Mouse (Mus musculus): ENCODE results near the gene Gm37240. TPM values are rescaled to one million over a fixed set of nuclear protein-coding genes. Genes with fewer than 3 reads are reported as not detected.

The Gm37240 gene
- polyA plus RNA-seq, 1 experiment = not detected

DNA sequence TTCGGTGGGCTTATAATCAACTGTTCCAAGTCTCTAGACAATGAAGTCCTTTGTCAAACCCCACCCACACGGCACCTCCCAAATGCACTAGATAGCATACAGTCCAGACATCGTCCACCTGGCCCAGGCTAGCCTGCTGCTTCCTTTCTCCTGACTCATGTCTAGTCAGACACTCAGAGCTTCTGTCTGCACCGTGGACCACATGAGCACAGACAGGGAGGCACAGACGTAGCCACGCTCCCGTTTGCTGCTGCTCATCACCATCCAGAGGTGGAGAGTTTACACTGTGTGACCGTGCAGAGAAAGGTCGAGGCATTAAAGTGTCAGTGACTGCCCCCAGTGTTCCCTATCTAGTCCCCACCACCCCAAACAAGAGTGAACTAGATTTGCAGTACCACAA, 1191.9 kb downstream of the Gm37240 start:
- H3K4me3 ChIP-seq (ENCODE audit: insufficient read depth, low read length) = no peak overlapping the region
- no peak for TF ChIP-seq CTCF (IDR thresholded peaks at IDR 0.05; ENCODE audit: low read depth, low read length)
- no peak for TF ChIP-seq POLR2A (IDR thresholded peaks at IDR 0.05; ENCODE audit: borderline replicate concordance, low read depth, low read length)
- no peak overlapping the region for H3K27ac ChIP-seq (ENCODE audit: insufficient read depth, low read depth, low read length)
- peaks cover 2% of the 10 kb centered on the region; the same call in 1 of the 2 replicates for H3K4me1 ChIP-seq (ENCODE audit: control insufficient read depth, insufficient read depth, low read length)

- no peak overlapping the region for H3K27ac ChIP-seq (ENCODE audit: insufficient read depth, low read depth, low read length)
- TF ChIP-seq CTCF (IDR thresholded peaks at IDR 0.05; ENCODE audit: low read depth, low read length) (no peak), POLR2A (IDR thresholded peaks at IDR 0.05; ENCODE audit: borderline replicate concordance, low read depth, low read length) (no peak)
- no peak overlapping the region for H3K4me3 ChIP-seq (ENCODE audit: insufficient read depth, low read length)
- peaks cover 14% of the 10 kb centered on the region for H3K4me1 ChIP-seq (ENCODE audit: control insufficient read depth, insufficient read depth, low read length)
These were observed 1193.4 kb downstream of the Gm37240 start for GRCm38 (mm10) chr3:84693886-84694285.

DNA sequence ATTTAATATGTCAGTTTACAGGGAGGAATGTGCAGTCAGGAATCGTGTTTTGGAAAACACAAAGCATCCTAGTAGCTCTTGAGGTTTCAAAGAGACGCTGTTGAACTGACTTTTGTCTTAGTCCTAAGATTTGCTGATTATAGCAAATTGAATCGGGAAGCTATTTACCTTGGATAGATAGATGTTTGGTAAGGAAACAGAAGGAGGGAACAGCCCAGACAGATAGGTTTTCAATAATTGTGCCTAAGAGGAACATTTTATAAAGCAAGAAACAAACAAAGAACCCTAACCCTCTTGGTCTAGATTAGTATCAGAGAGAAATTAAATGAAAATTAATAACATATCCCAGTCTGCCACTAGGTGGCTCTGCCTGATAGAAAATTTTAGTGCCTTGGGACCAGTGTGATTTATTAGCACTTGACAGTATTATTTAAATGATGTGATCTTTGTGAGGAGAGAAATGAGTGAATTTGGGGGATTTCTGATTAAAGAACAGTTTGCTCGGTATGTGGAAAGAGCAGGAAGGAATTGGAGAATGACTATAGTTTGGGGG, 1194.6 kb downstream of the Gm37240 start:
- H3K4me3 ChIP-seq (ENCODE audit: insufficient read depth, low read length) = no peak overlapping the region
- peaks cover 19% of the 10 kb centered on the region for H3K4me1 ChIP-seq (ENCODE audit: control insufficient read depth, insufficient read depth, low read length)
- no peak overlapping the region for H3K27ac ChIP-seq (ENCODE audit: insufficient read depth, low read depth, low read length)
- no peak for TF ChIP-seq POLR2A (IDR thresholded peaks at IDR 0.05; ENCODE audit: borderline replicate concordance, low read depth, low read length)
- no peak for TF ChIP-seq CTCF (IDR thresholded peaks at IDR 0.05; ENCODE audit: low read depth, low read length)

DNA sequence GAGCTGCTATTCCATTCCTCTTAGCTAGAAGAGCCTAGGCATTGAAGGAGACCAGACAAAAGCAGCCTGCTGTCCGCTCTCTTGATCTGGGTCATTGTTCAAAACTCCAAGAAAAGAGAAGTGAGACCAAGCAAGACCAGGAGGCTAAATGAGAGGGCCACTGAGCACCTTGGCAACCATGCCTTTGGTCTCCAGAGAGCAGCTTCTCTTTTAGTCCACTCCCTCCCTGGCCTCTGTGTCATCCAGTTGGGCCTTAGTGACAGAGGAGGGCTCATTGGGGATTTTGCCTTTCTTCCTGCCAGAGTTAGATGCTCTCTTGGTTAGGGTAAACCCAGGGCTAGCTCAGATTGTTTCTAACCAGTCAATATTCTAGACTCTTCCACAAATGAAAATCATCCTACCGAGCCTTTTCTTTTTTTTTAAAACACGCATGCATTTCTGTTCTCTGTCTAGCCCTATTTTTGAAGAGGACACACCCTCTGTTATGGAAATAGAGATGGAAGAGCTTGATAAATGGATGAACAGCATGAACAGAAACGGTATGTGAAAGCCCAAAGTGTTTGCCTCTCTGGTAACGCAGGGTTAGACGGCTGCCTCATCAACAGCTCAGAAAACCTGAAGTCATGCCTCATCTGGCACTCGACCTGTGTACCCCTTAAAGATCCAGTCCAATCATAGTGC, 1197.1 kb downstream of the Gm37240 start:
- TF ChIP-seq CTCF (IDR thresholded peaks at IDR 0.05; ENCODE audit: low read depth, low read length) (no peak), POLR2A (IDR thresholded peaks at IDR 0.05; ENCODE audit: borderline replicate concordance, low read depth, low read length) (no peak)
- Histone ChIP-seq H3K4me1 (ENCODE audit: control insufficient read depth, insufficient read depth, low read length) (peaks cover 42% of the 10 kb centered on the region), H3K27ac (ENCODE audit: insufficient read depth, low read depth, low read length) (no peak overlapping the region), H3K4me3 (ENCODE audit: insufficient read depth, low read length) (no peak overlapping the region)

DNA sequence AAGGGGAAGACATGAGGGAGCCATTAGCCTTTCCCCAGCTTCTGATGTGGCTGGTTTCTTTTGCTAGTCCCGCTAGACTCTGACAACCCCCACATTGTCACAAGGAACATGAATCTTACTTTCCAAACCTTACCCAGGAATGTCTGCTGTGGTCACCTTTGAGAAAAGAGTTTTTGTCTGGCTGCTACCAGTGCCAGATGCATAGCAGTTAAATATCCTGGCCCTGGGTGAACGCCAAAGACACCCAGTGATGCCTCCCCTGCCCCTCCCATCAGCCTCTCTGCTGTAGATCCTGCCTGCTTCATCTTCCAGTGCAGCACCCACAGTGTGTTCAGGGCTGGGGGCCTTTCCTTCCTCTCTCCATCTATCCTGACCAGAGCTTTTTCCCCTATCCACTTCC, 1197.7 kb downstream of the Gm37240 start:
- no peak overlapping the region for H3K4me3 ChIP-seq (ENCODE audit: insufficient read depth, low read length)
- H3K4me1 ChIP-seq (ENCODE audit: control insufficient read depth, insufficient read depth, low read length) = peaks cover 43% of the 10 kb centered on the region
- H3K27ac ChIP-seq (ENCODE audit: insufficient read depth, low read depth, low read length) = no peak overlapping the region
- TF ChIP-seq CTCF (IDR thresholded peaks at IDR 0.05; ENCODE audit: low read depth, low read length) (no peak), POLR2A (IDR thresholded peaks at IDR 0.05; ENCODE audit: borderline replicate concordance, low read depth, low read length) (no peak)

GRCm38 (mm10) chr3:84688176-84688575, 1199.1 kb downstream of the Gm37240 start:
- Histone ChIP-seq H3K4me3 (ENCODE audit: insufficient read depth, low read length) (no peak overlapping the region), H3K4me1 (ENCODE audit: control insufficient read depth, insufficient read depth, low read length) (peaks cover 43% of the 10 kb centered on the region), H3K27ac (ENCODE audit: insufficient read depth, low read depth, low read length) (no peak overlapping the region)
- TF ChIP-seq POLR2A (IDR thresholded peaks at IDR 0.05; ENCODE audit: borderline replicate concordance, low read depth, low read length) (no peak), CTCF (IDR thresholded peaks at IDR 0.05; ENCODE audit: low read depth, low read length) (no peak)

DNA sequence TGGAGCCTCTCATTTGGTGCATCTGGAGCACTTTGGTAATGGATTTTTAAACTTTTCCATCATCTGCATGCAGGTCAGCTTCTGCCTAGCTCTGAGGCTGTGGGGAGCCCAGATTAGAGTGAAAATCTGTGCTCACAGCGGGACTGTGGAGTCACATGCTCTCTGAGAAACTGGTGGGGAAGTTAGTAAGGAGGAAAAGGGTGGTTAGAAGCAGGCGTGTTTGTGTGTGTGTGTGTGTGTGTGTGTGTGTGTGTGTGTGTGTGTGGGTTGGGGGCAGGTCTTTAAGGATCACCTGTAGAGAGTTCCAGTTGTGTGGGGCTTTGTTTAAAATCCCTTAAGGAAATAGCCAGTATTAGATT, 1199.9 kb downstream of the Gm37240 start:
- Histone ChIP-seq H3K4me1 (ENCODE audit: control insufficient read depth, insufficient read depth, low read length) (peaks cover 43% of the 10 kb centered on the region), H3K27ac (ENCODE audit: insufficient read depth, low read depth, low read length) (peak overlapping the region; percentile 68), H3K4me3 (ENCODE audit: insufficient read depth, low read length) (no peak overlapping the region)
- TF ChIP-seq CTCF (IDR thresholded peaks at IDR 0.05; ENCODE audit: low read depth, low read length) (no peak), POLR2A (IDR thresholded peaks at IDR 0.05; ENCODE audit: borderline replicate concordance, low read depth, low read length) (no peak)

DNA sequence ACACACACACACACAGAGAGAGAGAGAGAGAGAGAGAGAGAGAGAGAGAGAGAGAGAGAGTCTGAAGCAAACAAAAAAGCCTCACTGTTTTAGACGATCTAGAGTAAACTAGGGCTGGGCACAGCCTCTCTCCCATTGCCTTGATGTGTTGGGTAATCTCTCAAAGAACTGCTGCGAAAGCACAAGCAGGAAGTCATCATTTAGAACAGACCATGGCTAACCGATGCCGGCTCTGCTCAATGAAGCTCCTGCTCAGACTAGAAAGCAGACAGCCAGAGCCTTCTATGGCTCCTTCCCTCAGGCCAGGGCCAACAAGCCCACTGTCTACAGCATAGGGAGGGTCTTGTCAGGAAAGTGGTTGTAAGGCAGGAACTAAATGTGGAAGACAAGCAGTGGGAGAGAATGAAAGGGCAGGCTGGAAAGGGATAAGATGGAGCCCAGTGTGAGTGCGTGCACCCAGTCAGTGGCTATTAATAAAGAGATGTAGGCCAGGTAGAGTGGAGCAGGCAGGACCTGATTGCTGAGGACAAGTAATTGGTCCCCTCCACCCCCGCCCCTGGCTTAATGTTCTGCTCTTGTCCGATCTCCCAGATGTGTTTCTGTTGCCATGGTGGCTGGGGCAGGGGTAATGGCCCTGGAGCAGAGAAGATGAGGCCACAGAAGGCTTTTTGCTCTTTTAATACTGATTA, 1200.4 kb downstream of the Gm37240 start:
- TF ChIP-seq CTCF (IDR thresholded peaks at IDR 0.05; ENCODE audit: low read depth, low read length) = no peak
- no peak for TF ChIP-seq POLR2A (IDR thresholded peaks at IDR 0.05; ENCODE audit: borderline replicate concordance, low read depth, low read length)
- Histone ChIP-seq H3K4me1 (ENCODE audit: control insufficient read depth, insufficient read depth, low read length) (peaks cover 43% of the 10 kb centered on the region), H3K4me3 (ENCODE audit: insufficient read depth, low read length) (no peak overlapping the region), H3K27ac (ENCODE audit: insufficient read depth, low read depth, low read length) (peak overlapping the region; percentile 68)

GRCm38 (mm10) chr3:84686294-84686672, 1201.0 kb downstream of the Gm37240 start:
- Histone ChIP-seq H3K4me1 (ENCODE audit: control insufficient read depth, insufficient read depth, low read length) (peaks cover 48% of the 10 kb centered on the region), H3K4me3 (ENCODE audit: insufficient read depth, low read length) (no peak overlapping the region), H3K27ac (ENCODE audit: insufficient read depth, low read depth, low read length) (peak overlapping the region; percentile 68)
- TF ChIP-seq CTCF (IDR thresholded peaks at IDR 0.05; ENCODE audit: low read depth, low read length) (no peak), POLR2A (IDR thresholded peaks at IDR 0.05; ENCODE audit: borderline replicate concordance, low read depth, low read length) (no peak)

DNA sequence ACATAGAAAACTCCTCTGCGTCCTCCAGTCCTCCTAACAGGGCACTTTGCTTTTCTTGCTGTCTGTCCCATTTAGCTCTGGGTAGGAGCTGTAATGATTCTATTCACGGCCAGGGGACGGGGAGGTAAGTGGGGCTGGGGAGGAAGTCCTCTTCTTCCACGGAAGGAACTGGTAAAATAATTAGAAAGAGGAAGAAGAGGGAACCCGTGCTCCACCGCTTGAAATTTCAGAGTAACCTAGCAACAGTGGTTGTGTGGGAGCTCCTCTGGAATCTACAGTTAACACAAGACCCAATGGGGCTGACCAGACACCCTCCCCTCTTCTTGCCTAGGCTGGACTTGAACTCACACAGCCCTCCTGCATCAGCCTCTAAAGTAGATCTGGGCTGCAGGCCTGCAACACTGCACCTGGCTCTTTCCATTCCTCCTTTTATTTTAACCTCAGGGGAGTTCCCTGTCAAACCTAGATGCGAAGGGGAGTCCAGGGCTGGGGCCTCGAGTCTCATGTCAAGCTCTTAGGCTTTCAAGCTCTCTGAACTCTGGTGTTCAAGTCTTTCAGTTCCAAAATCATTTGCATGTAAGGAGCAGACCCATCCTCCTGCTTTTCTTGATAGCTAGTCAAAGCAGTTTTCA, 1201.5 kb downstream of the Gm37240 start:
- TF ChIP-seq CTCF (IDR thresholded peaks at IDR 0.05; ENCODE audit: low read depth, low read length) (no peak), POLR2A (IDR thresholded peaks at IDR 0.05; ENCODE audit: borderline replicate concordance, low read depth, low read length) (no peak)
- H3K4me3 ChIP-seq (ENCODE audit: insufficient read depth, low read length) = no peak overlapping the region
- peak overlapping the region; percentile 75 for H3K27ac ChIP-seq (ENCODE audit: insufficient read depth, low read depth, low read length)
- peaks cover 48% of the 10 kb centered on the region for H3K4me1 ChIP-seq (ENCODE audit: control insufficient read depth, insufficient read depth, low read length)

All from bone marrow macrophage, adult 2 months (primary cell).